In genomic region chr11:69935137-69935879, GRCm38 (mm10) we compare ENCODE assay signal across 7 mouse cellular contexts. TPM values are rescaled to one million over a fixed set of nuclear protein-coding genes. Genes with fewer than 3 reads are reported as not detected.
A peak's percentile ranks its signal among the peaks of the same experiment; 100 is the strongest.
DNase-seq lines count a peak whose midpoint lies in the region; ATAC-seq lines count a peak whose summit lies in the region.

TSS of gene Ybx2 (plus strand) at chr11:69935796.

- H3K27ac ChIP-seq in intestine, embryonic 15.5 days, result 0 out of 2 replicates have a peak within 1 kb of the TSS, but pooled peaks have one; percentile 13
- H3K27ac ChIP-seq in midbrain, embryonic 10.5 days (replicated peaks), result peak within 1 kb of the TSS; percentile 84

- H3K9ac ChIP-seq in intestine, embryonic 15.5 days, result peak within 1 kb of the TSS; percentile 52

- peak within 1 kb of the TSS; percentile 54 for H3K4me3 ChIP-seq in intestine, embryonic 15.5 days (replicated peaks)
- H3K4me3 ChIP-seq in midbrain, embryonic 10.5 days, result peak within 1 kb of the TSS; percentile 72

- H3K27me3 ChIP-seq in intestine, embryonic 15.5 days (replicated peaks), result peaks cover 8% of the 10 kb centered on the region; the same call in 1 of the 2 replicates
- H3K27me3 ChIP-seq in midbrain, embryonic 10.5 days (ENCODE audit: low read depth, poor library complexity, severe bottlenecking), result peaks cover 62% of the 10 kb centered on the region

- WGBS in intestine, embryonic 15.5 days, result 1% methylated on average over 54 of the region's 62 CpGs
- WGBS in midbrain, embryonic 10.5 days, result 1% methylated on average over 62 of the region's 62 CpGs

- ATAC-seq in intestine, embryonic 15.5 days, result peak; percentile 90

- H3K36me3 ChIP-seq in intestine, embryonic 15.5 days, result no peaks in the 10 kb centered on the region
- no peaks in the 10 kb centered on the region for H3K36me3 ChIP-seq in midbrain, embryonic 10.5 days

- intact Hi-C loops in left cerebral cortex, postnatal 36 days (cut with DNase I), result loop anchor here (2.0 kb wide), 1 partner anchor 13 kb away; the partner anchor contains the start of gene Slc2a4

- H3K9me3 ChIP-seq in intestine, embryonic 15.5 days, result no peaks in the 10 kb centered on the region
- no peaks in the 10 kb centered on the region for H3K9me3 ChIP-seq in midbrain, embryonic 10.5 days (replicated peaks)

- H3K4me2 ChIP-seq in intestine, embryonic 15.5 days (replicated peaks), result peak within 1 kb of the TSS; percentile 100

- DNase-seq in adrenal gland, postnatal 25 days, result peak; percentile 91
- DNase-seq in embryo, embryonic 9.5 days (ENCODE audit: extremely low spot score), result peak; percentile 90
- peak; percentile 53 to 76 for DNase-seq in gastrocnemius, postnatal 4 days (ENCODE audit: low spot score in 2 of 2)
- DNase-seq in left cerebral cortex, postnatal 36 days (ENCODE audit: low spot score in 2 of 2), result peak; percentile 83 to 88
- DNase-seq in midbrain, embryonic 10.5 days (ENCODE audit: low spot score), result peak; percentile 90
- DNase-seq in skeletal muscle tissue, adult 2 months (ENCODE audit: low read depth, low spot score), result peak; percentile 83

- H3K4me1 ChIP-seq in intestine, embryonic 15.5 days (replicated peaks), result peaks cover 37% of the 10 kb centered on the region
- H3K4me1 ChIP-seq in midbrain, embryonic 10.5 days, result peaks cover 43% of the 10 kb centered on the region

RNA-seq across cellular contexts. Expression of gene Ybx2, which starts in this region (rescaled TPM):
- 14.1 and 14.8 TPM in 2 replicates for total RNA-seq in adrenal gland, postnatal 25 days (2021)
- 1 to 10 TPM; 5.1 to 6.4 TPM for total RNA-seq in gastrocnemius, postnatal 4 days (2021)
- polyA plus RNA-seq in intestine, embryonic 15.5 days (2015; fragmentation: Nextera tagmentation; extraction: Ambion mirVana), result 2.5 and 3.1 TPM in 2 replicates
- total RNA-seq in left cerebral cortex, postnatal 36 days (2021), result 10 to 100 TPM in 1 of 2 experiments, 1 to 10 TPM in 1; 4.6 to 14.7 TPM
- 2.4 and 2.8 TPM in 2 replicates for polyA plus RNA-seq in midbrain, embryonic 10.5 days (2016; fragmentation: Nextera tagmentation; extraction: Ambion mirVana)

Comparison
In these comparisons a context has a peak if more than half of its experiments do, and no peak if none do; other contexts are left out.
1. Peak in every context shown above with its lines: DNase-seq, ATAC-seq, H3K4me3 ChIP-seq and H3K27ac ChIP-seq.